Mouse (Mus musculus) midbrain, embryonic 12.5 days (tissue): ENCODE results near the gene Gm17606. TPM values are rescaled to one million over a fixed set of nuclear protein-coding genes. Genes with fewer than 3 reads are reported as not detected.

Experiments
- ATAC-seq: fragments of 200-750 bp; cut with Nextera tagmentation; 2 replicates; pipeline ENCODE4 v1.8.0; 2017; ENCODE audit warnings: low read depth, moderate TSS enrichment, moderate library complexity; ENCODE audit not compliant: low FRiP score
- H3K27ac ChIP-seq: fragments of 300-500 bp; sonication (generic); replicated peaks from 2 replicates; pipeline ENCODE4 v1.5.1; 2016; ENCODE audit warnings: mild to moderate bottlenecking
- H3K27me3 ChIP-seq: fragments of 300-500 bp; sonication (generic); 2 replicates; pipeline ENCODE4 v1.6.1; 2016; ENCODE audit warnings: mild to moderate bottlenecking
- H3K36me3 ChIP-seq: fragments of 300-500 bp; sonication (generic); 2 replicates; pipeline ENCODE4 v1.6.1; 2016
- H3K4me1 ChIP-seq: fragments of 300-500 bp; sonication (generic); 2 replicates; pipeline ENCODE4 v1.6.1; 2016
- H3K4me2 ChIP-seq: fragments of 300-500 bp; sonication (generic); replicated peaks from 2 replicates; pipeline ENCODE4 v1.6.1; 2016; ENCODE audit warnings: mild to moderate bottlenecking, moderate library complexity
- H3K4me3 ChIP-seq: fragments of 300-500 bp; sonication (generic); 2 replicates; pipeline ENCODE4 v1.5.1; 2016; ENCODE audit warnings: mild to moderate bottlenecking
- H3K9ac ChIP-seq: fragments of 300-500 bp; sonication (generic); replicated peaks from 2 replicates; pipeline ENCODE4 v1.6.1; 2016; ENCODE audit warnings: mild to moderate bottlenecking, moderate library complexity
- H3K9me3 ChIP-seq: fragments of 300-500 bp; sonication (generic); 2 replicates; pipeline ENCODE4 v1.6.1; 2016; ENCODE audit warnings: mild to moderate bottlenecking
- WGBS: fragments of 180-500 bp; shearing (Covaris S2); methylation state at CpG from one replicate; pipeline ENCODE4 v1.1.7; 2016; 5-methylcytosine and 5-hydroxymethylcytosine counted together
- polyA plus RNA-seq: library from polyadenylated mRNA; unstranded; fragments of >200 nt; fragmentation: Nextera tagmentation; extraction: Ambion mirVana; gene quantifications from 2 replicates; pipeline ENCODE4 v1.2.1, GENCODE M21; 2016

The Gm17606 gene
- polyA plus RNA-seq, 1 experiment from 2014 or later, result not detected

GRCm38 (mm10) chr14:54629797-54630196, 11.0 kb upstream of the Gm17606 start:
- Histone ChIP-seq H3K4me3 (no peak overlapping the region), H3K36me3 (peaks cover 44% of the 10 kb centered on the region), H3K9me3 (no peaks in the 10 kb centered on the region), H3K4me1 (no peaks in the 10 kb centered on the region), H3K4me2 (no peak overlapping the region), H3K27ac (no peak overlapping the region), H3K27me3 (no peaks in the 10 kb centered on the region; the same call in 1 of the 2 replicates), H3K9ac (no peak overlapping the region)
- no peak for ATAC-seq
- WGBS, result 86% methylated on average over 2 of the region's 2 CpGs

- 81% methylated on average over 11 of the region's 11 CpGs for WGBS
- Histone ChIP-seq H3K9ac (no peak overlapping the region), H3K4me2 (no peak overlapping the region), H3K27me3 (no peaks in the 10 kb centered on the region; the same call in 1 of the 2 replicates), H3K4me3 (no peak overlapping the region), H3K4me1 (no peaks in the 10 kb centered on the region), H3K9me3 (no peaks in the 10 kb centered on the region), H3K36me3 (peaks cover 49% of the 10 kb centered on the region), H3K27ac (0 out of 2 replicates have a peak overlapping the region, but pooled peaks have one; percentile 4)
- ATAC-seq, result no peak
Observed at GRCm38 (mm10) chr14:54630583-54631239, 10.0 kb upstream of the Gm17606 start.

- WGBS, result 76% methylated on average over 4 of the region's 4 CpGs
Observed at GRCm38 (mm10) chr14:54631240-54631599, 9.5 kb upstream of the Gm17606 start.

GRCm38 (mm10) chr14:54632252-54632651, 8.5 kb upstream of the Gm17606 start:
- no peak overlapping the region for H3K9ac ChIP-seq
- no peak overlapping the region for H3K4me2 ChIP-seq
- H3K4me3 ChIP-seq, result no peak overlapping the region
- no peaks in the 10 kb centered on the region for H3K4me1 ChIP-seq
- ATAC-seq, result no peak
- H3K9me3 ChIP-seq, result no peaks in the 10 kb centered on the region
- H3K27me3 ChIP-seq, result no peaks in the 10 kb centered on the region; the same call in 1 of the 2 replicates
- H3K36me3 ChIP-seq, result peaks cover 64% of the 10 kb centered on the region
- 89% methylated on average over 33 of the region's 37 CpGs for WGBS
- H3K27ac ChIP-seq, result 0 out of 2 replicates have a peak overlapping the region, but pooled peaks have one; percentile 21

More at GRCm38 (mm10) chr14:54631240-54631599, 9.5 kb upstream of the Gm17606 start:
- Histone ChIP-seq H3K36me3 (peaks cover 54% of the 10 kb centered on the region), H3K27ac (0 out of 2 replicates have a peak overlapping the region, but pooled peaks have one; percentile 21), H3K4me3 (no peak overlapping the region), H3K9me3 (no peaks in the 10 kb centered on the region), H3K9ac (0 out of 2 replicates have a peak overlapping the region, but pooled peaks have one; percentile 15), H3K4me1 (no peaks in the 10 kb centered on the region), H3K27me3 (no peaks in the 10 kb centered on the region; the same call in 1 of the 2 replicates), H3K4me2 (no peak overlapping the region)
- no peak for ATAC-seq

- Histone ChIP-seq H3K9ac (no peak overlapping the region), H3K4me1 (peaks cover 4% of the 10 kb centered on the region), H3K27ac (no peak overlapping the region), H3K4me3 (no peak overlapping the region), H3K27me3 (no peaks in the 10 kb centered on the region; the same call in 1 of the 2 replicates), H3K4me2 (no peak overlapping the region), H3K36me3 (peaks cover 81% of the 10 kb centered on the region), H3K9me3 (no peaks in the 10 kb centered on the region)
- ATAC-seq, result no peak
- 88% methylated on average over 4 of the region's 4 CpGs for WGBS
Observed at GRCm38 (mm10) chr14:54634182-54634581, 6.6 kb upstream of the Gm17606 start.

GRCm38 (mm10) chr14:54636954-54637353, 3.8 kb upstream of the Gm17606 start:
- H3K9ac ChIP-seq, result no peak overlapping the region
- no peak overlapping the region for H3K27ac ChIP-seq
- no peak overlapping the region for H3K4me3 ChIP-seq
- no peak for ATAC-seq
- 55% methylated on average over 8 of the region's 8 CpGs for WGBS
- H3K27me3 ChIP-seq, result no peaks in the 10 kb centered on the region; the same call in 1 of the 2 replicates
- peaks cover 18% of the 10 kb centered on the region for H3K4me1 ChIP-seq
- no peaks in the 10 kb centered on the region for H3K9me3 ChIP-seq
- H3K4me2 ChIP-seq, result no peak overlapping the region
- peaks cover 67% of the 10 kb centered on the region for H3K36me3 ChIP-seq

- Histone ChIP-seq H3K27me3 (no peaks in the 10 kb centered on the region), H3K36me3 (peaks cover 65% of the 10 kb centered on the region), H3K4me3 (no peak overlapping the region), H3K4me1 (peaks cover 18% of the 10 kb centered on the region), H3K9ac (no peak overlapping the region), H3K9me3 (no peaks in the 10 kb centered on the region), H3K4me2 (no peak overlapping the region), H3K27ac (no peak overlapping the region)
- ATAC-seq, result no peak
- 72% methylated on average over 5 of the region's 5 CpGs for WGBS
Observed at GRCm38 (mm10) chr14:54638210-54638609, 2.5 kb upstream of the Gm17606 start.

GRCm38 (mm10) chr14:54640121-54640520, 631 bp upstream of the Gm17606 start:
- 25% methylated on average over 4 of the region's 4 CpGs for WGBS
- no peaks in the 10 kb centered on the region for H3K9me3 ChIP-seq
- ATAC-seq, result no peak
- H3K4me1 ChIP-seq, result peaks cover 18% of the 10 kb centered on the region
- H3K27ac ChIP-seq, result no peak overlapping the region
- peak overlapping the region; percentile 86 for H3K9ac ChIP-seq
- H3K36me3 ChIP-seq, result peaks cover 68% of the 10 kb centered on the region
- no peaks in the 10 kb centered on the region for H3K27me3 ChIP-seq
- H3K4me3 ChIP-seq, result peak overlapping the region; percentile 73
- peak overlapping the region; percentile 91 for H3K4me2 ChIP-seq

GRCm38 (mm10) chr14:54641305-54641969, 685 bp downstream of the Gm17606 start, which contains the start of gene Cdh24:
Cdh24 (minus strand) TSS chr14:54641364.
- Histone ChIP-seq H3K9me3 (no peaks in the 10 kb centered on the region), H3K27me3 (no peaks in the 10 kb centered on the region), H3K4me1 (peaks cover 18% of the 10 kb centered on the region), H3K27ac (peak within 1 kb of the TSS; percentile 92), H3K4me3 (peak within 1 kb of the TSS; percentile 73), H3K9ac (peak within 1 kb of the TSS; percentile 86), H3K4me2 (peak within 1 kb of the TSS; percentile 91), H3K36me3 (peaks cover 71% of the 10 kb centered on the region)
- peak; percentile 90 for ATAC-seq
- under 1% methylated on average over 33 of the region's 52 CpGs for WGBS

GRCm38 (mm10) chr14:54642224-54642944, 1.6 kb downstream of the Gm17606 start:
- Histone ChIP-seq H3K27ac (0 out of 2 replicates have a peak overlapping the region, but pooled peaks have one; percentile 92), H3K9ac (no peak overlapping the region), H3K4me1 (peaks cover 18% of the 10 kb centered on the region), H3K4me3 (no peak overlapping the region), H3K4me2 (no peak overlapping the region), H3K9me3 (no peaks in the 10 kb centered on the region), H3K36me3 (peaks cover 72% of the 10 kb centered on the region), H3K27me3 (no peaks in the 10 kb centered on the region)
- WGBS, result 77% methylated on average over 25 of the region's 25 CpGs
- no peak for ATAC-seq

GRCm38 (mm10) chr14:54643011-54643410, 2.3 kb downstream of the Gm17606 start:
- WGBS, result 86% methylated on average over 2 of the region's 2 CpGs
- Histone ChIP-seq H3K4me3 (no peak overlapping the region), H3K9ac (no peak overlapping the region), H3K27ac (peak overlapping the region; percentile 8; the same call in 1 of the 2 replicates), H3K36me3 (peaks cover 72% of the 10 kb centered on the region), H3K4me2 (no peak overlapping the region), H3K4me1 (peaks cover 18% of the 10 kb centered on the region), H3K9me3 (no peaks in the 10 kb centered on the region), H3K27me3 (no peaks in the 10 kb centered on the region)
- no peak for ATAC-seq
